Mouse (Mus musculus) ES-E14 (cell line): ENCODE data around the gene Rhbdd1.

Experiments
- CHD2 ChIP-seq: IDR thresholded peaks from 2 replicates; pipeline ENCODE4 v1.6.1; 2014; ENCODE audit warnings: mild to moderate bottlenecking, low read depth, low read length, inconsistent platforms
- MAFK ChIP-seq: IDR thresholded peaks from 2 replicates; pipeline ENCODE4 v1.6.1; 2014; ENCODE audit warnings: mild to moderate bottlenecking, low read depth, low read length, inconsistent platforms; ENCODE audit not compliant: insufficient read depth
- ZNF384 ChIP-seq: IDR thresholded peaks from 2 replicates; pipeline ENCODE4 v1.6.1; 2012; ENCODE audit warnings: low read depth, low read length, inconsistent platforms

GRCm38 (mm10) chr1:82459926-82460325 lies 143.7 kb downstream of the Rhbdd1 start:
- TF ChIP-seq ZNF384 (no peak), CHD2 (no peak), MAFK (no peak)
